Mouse (Mus musculus) liver, embryonic 12.5 days (tissue): ENCODE results near the gene Sec1. TPM values are rescaled to one million over a fixed set of nuclear protein-coding genes. Genes with fewer than 3 reads are reported as not detected.
A peak's percentile ranks its signal among the peaks of the same experiment; 100 is the strongest.

ENCODE experiments used
- ATAC-seq: fragments of 200-750 bp; cut with Nextera tagmentation; 2 replicates; pipeline ENCODE4 v1.8.0; 2017; ENCODE audit warnings: moderate number of reproducible peaks, mild to moderate bottlenecking, moderate library complexity
- H3K27ac ChIP-seq: fragments of 300-500 bp; sonication (generic); 2 replicates; pipeline ENCODE4 v1.5.1; 2016; ENCODE audit warnings: mild to moderate bottlenecking
- H3K27me3 ChIP-seq: fragments of 300-500 bp; sonication (generic); replicated peaks from 2 replicates; pipeline ENCODE4 v1.6.1; 2016; ENCODE audit warnings: mild to moderate bottlenecking, moderate library complexity
- H3K36me3 ChIP-seq: fragments of 300-500 bp; sonication (generic); 2 replicates; pipeline ENCODE4 v1.6.1; 2016; ENCODE audit warnings: mild to moderate bottlenecking, moderate library complexity
- H3K4me1 ChIP-seq: fragments of 300-500 bp; sonication (generic); 2 replicates; pipeline ENCODE4 v1.6.1; 2016
- H3K4me2 ChIP-seq: fragments of 300-500 bp; sonication (generic); 2 replicates; pipeline ENCODE4 v1.6.1; 2016; ENCODE audit warnings: mild to moderate bottlenecking, moderate library complexity
- H3K4me3 ChIP-seq: fragments of 300-500 bp; sonication (generic); 2 replicates; pipeline ENCODE4 v1.5.1; 2016; ENCODE audit warnings: mild to moderate bottlenecking, moderate library complexity
- H3K9ac ChIP-seq: fragments of 300-500 bp; sonication (generic); 2 replicates; pipeline ENCODE4 v1.6.1; 2016; ENCODE audit warnings: mild to moderate bottlenecking, moderate library complexity
- H3K9me3 ChIP-seq: fragments of 300-500 bp; sonication (generic); replicated peaks from 2 replicates; pipeline ENCODE4 v1.6.1; 2016; ENCODE audit warnings: mild to moderate bottlenecking, moderate library complexity
- WGBS: fragments of 180-500 bp; shearing (Covaris S2); methylation state at CpG from one replicate; pipeline ENCODE4 v1.1.7; 2016; ENCODE audit not compliant: insufficient replicate concordance; 5-methylcytosine and 5-hydroxymethylcytosine counted together
- polyA plus RNA-seq: library from polyadenylated mRNA; unstranded; fragments of >200 nt; fragmentation: Nextera tagmentation; extraction: Ambion mirVana; gene quantifications from 2 replicates; pipeline ENCODE4 v1.2.1, GENCODE M21; 2016

Gene Sec1
- polyA plus RNA-seq, 1 experiment from 2014 or later = 0.11 TPM

GRCm38 (mm10) chr7:45641391-45642040 lies 52.7 kb downstream of the Sec1 start:
- H3K27me3 ChIP-seq = peaks cover 41% of the 10 kb centered on the region
- no peaks in the 10 kb centered on the region for H3K9me3 ChIP-seq
- no peak overlapping the region for H3K27ac ChIP-seq
- no peak overlapping the region for H3K4me2 ChIP-seq
- ATAC-seq = no peak
- 68% methylated on average over 17 of the region's 17 CpGs for WGBS
- peaks cover 22% of the 10 kb centered on the region for H3K4me1 ChIP-seq
- no peak overlapping the region for H3K4me3 ChIP-seq
- no peak overlapping the region for H3K9ac ChIP-seq
- peaks cover 3% of the 10 kb centered on the region; the same call in 1 of the 2 replicates for H3K36me3 ChIP-seq

DNA sequence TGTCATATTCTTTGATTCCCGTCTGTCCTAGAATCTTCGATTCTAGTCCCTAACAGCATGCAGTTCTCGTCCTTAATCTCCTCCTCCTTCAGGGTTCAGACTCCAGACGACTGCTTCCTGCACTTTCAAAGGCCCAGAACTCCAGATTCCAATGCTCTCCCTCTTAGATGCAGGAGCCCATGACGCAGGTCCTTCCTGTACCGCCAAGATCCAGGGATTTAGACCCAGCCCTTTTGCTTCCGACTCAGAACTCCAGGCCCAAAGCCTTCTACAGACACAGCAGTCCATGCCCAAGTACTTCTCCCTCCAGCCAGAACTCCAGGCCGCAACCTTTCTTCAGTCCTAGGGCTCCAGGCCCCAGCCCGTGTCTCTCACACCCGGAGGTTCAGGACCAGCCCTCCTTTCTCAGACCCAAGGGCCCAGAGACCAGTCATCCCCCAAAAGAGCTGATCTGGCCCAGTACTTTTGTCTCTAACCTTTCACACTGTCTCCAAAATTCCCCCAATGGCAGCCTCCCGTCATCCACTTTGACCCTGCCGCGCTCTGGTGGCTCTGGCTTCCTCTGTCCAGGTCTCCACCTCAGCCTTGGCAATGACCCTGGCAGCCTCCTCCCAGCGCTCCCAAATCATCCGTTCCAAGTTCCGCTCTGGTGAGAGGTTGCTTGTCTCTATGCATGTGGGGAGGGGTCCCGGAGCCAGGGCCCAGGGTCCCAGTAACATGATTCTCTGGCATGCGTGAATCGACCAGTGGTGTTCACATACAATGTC lies 53.8 kb downstream of the Sec1 start:
- Histone ChIP-seq H3K36me3 (peaks cover 6% of the 10 kb centered on the region; the same call in 1 of the 2 replicates), H3K27me3 (peaks cover 35% of the 10 kb centered on the region), H3K4me1 (peaks cover 22% of the 10 kb centered on the region), H3K4me2 (no peak overlapping the region), H3K9me3 (no peaks in the 10 kb centered on the region), H3K9ac (no peak overlapping the region), H3K4me3 (no peak overlapping the region), H3K27ac (no peak overlapping the region)
- no peak for ATAC-seq
- WGBS = 72% methylated on average over 19 of the region's 19 CpGs

- peaks cover 27% of the 10 kb centered on the region for H3K27me3 ChIP-seq
- peaks cover 26% of the 10 kb centered on the region for H3K4me1 ChIP-seq
- peaks cover 6% of the 10 kb centered on the region; the same call in 1 of the 2 replicates for H3K36me3 ChIP-seq
- no peak within 1 kb of the TSS for H3K4me2 ChIP-seq
- H3K4me3 ChIP-seq = no peak within 1 kb of the TSS
- H3K27ac ChIP-seq = no peak within 1 kb of the TSS
- no peak for ATAC-seq
- no peak within 1 kb of the TSS for H3K9ac ChIP-seq
- no peaks in the 10 kb centered on the region for H3K9me3 ChIP-seq
- 43% methylated on average over 19 of the region's 19 CpGs for WGBS
Observed at GRCm38 (mm10) chr7:45639561-45640027, 54.6 kb downstream of the Sec1 start, which contains the start of gene Mamstr. Mamstr (plus strand) TSS chr7:45639977.

DNA sequence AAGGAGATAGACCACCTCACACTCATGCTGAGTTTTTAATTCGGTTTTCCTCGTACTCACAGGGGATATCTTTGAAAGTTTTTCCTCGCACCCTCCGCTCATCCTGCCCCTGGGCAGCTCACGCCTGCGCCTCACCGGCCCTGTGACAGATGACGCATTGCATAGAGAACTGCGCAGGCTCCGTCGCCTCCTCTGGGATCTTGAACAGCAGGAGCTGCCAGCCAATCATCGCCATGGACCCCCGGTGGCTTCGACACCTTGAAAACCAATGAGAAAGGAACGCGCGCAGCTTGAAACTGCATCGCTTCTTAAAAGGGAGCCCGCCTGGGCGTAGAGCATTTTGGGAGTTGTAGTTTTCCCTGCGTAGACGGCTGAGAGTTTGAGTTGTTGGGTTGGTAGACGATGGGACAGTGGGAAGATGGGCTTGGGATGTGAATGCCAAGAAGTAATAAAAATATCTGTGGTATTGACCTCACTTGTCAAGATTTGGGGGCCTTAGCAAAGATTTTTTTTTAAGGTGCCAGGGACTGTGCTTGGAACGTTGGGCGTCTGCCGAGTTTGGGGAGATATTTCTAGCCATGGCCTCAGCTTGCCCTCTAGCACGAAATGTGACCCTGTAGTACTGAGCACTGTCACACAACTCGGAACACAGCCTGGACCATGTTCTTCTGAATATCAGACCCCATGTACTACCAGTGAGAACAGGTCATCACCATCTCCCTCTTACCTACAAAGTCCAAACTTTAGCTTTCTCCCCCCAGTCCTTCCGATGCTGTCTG lies 55.4 kb downstream of the Sec1 start:
- Histone ChIP-seq H3K36me3 (peaks cover 6% of the 10 kb centered on the region; the same call in 1 of the 2 replicates), H3K9me3 (no peaks in the 10 kb centered on the region), H3K27ac (no peak overlapping the region), H3K4me3 (peak overlapping the region; percentile 10; the same call in 1 of the 2 replicates), H3K9ac (no peak overlapping the region), H3K4me1 (peaks cover 21% of the 10 kb centered on the region), H3K4me2 (peak overlapping the region; percentile 35), H3K27me3 (peaks cover 20% of the 10 kb centered on the region; the same call in 1 of the 2 replicates)
- WGBS = 57% methylated on average over 29 of the region's 29 CpGs
- ATAC-seq = peak; percentile 58; the same call in 1 of the 2 replicates

DNA sequence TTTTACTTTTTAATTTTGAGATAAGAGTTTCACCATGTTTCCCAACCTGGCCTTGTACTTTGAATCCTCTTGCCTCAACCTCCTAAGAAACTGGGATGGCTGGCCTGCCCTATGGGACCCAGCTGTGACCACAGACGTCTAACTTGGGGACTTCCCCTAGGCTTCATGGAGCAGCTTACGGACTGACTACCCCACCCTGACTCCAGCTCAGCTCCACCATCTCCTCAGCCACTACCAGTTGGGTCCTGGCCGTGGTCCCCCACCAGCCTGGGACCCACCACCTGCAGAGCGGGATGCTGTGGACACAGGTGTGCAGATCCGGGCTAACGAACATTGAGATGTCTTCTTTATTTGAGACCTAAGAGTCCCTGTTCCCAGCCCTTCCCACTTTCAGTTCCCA lies 56.5 kb downstream of the Sec1 start:
- no peak for ATAC-seq
- H3K4me2 ChIP-seq = no peak overlapping the region
- no peak overlapping the region for H3K4me3 ChIP-seq
- H3K9ac ChIP-seq = no peak overlapping the region
- H3K9me3 ChIP-seq = no peaks in the 10 kb centered on the region
- peaks cover 31% of the 10 kb centered on the region; the same call in 1 of the 2 replicates for H3K27me3 ChIP-seq
- peaks cover 11% of the 10 kb centered on the region for H3K4me1 ChIP-seq
- H3K36me3 ChIP-seq = peaks cover 6% of the 10 kb centered on the region; the same call in 1 of the 2 replicates
- H3K27ac ChIP-seq = no peak overlapping the region
- WGBS = 75% methylated on average over 6 of the region's 6 CpGs

- H3K36me3 ChIP-seq = peaks cover 6% of the 10 kb centered on the region; the same call in 1 of the 2 replicates
- WGBS = 53% methylated on average over 15 of the region's 15 CpGs
- peaks cover 28% of the 10 kb centered on the region for H3K27me3 ChIP-seq
- H3K4me3 ChIP-seq = no peak overlapping the region
- no peak overlapping the region for H3K9ac ChIP-seq
- ATAC-seq = no peak
- peak overlapping the region; percentile 65 for H3K27ac ChIP-seq
- H3K4me1 ChIP-seq = peaks cover 10% of the 10 kb centered on the region; the same call in 1 of the 2 replicates
- H3K4me2 ChIP-seq = no peak overlapping the region
- H3K9me3 ChIP-seq = no peaks in the 10 kb centered on the region
Observed at GRCm38 (mm10) chr7:45635711-45636688, 58.2 kb downstream of the Sec1 start.

- 0 out of 2 replicates have a peak, but pooled peaks have one; percentile 5 for ATAC-seq
- H3K36me3 ChIP-seq = peaks cover 6% of the 10 kb centered on the region; the same call in 1 of the 2 replicates
- no peak overlapping the region for H3K4me2 ChIP-seq
- no peak overlapping the region for H3K4me3 ChIP-seq
- 47% methylated on average over 11 of the region's 11 CpGs for WGBS
- H3K4me1 ChIP-seq = peaks cover 10% of the 10 kb centered on the region; the same call in 1 of the 2 replicates
- H3K27ac ChIP-seq = peak overlapping the region; percentile 50
- no peak overlapping the region for H3K9ac ChIP-seq
- peaks cover 30% of the 10 kb centered on the region for H3K27me3 ChIP-seq
- H3K9me3 ChIP-seq = no peaks in the 10 kb centered on the region
Observed at GRCm38 (mm10) chr7:45634946-45635681, 59.1 kb downstream of the Sec1 start.

DNA sequence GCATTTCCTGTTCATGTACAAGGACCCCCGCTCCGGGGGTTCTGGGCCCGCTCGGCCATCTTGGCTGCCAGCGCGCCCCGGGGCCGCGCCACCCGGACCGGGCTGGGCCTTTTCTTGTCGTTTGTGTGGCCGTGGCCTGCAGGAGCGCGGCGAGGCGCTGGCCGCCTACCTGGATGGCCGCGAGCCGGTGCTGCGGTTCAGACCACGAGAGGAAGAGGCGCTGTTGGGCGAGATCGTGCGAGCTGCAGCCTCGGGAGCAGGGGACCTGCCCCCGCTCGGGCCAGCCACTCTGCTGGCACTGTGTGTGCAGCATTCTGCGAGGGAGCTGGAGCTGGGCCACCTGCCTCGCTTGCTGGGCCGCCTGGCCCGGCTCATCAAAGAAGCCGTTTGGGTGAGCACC lies 61.7 kb downstream of the Sec1 start:
- WGBS = 48% methylated on average over 31 of the region's 35 CpGs
- H3K9me3 ChIP-seq = no peaks in the 10 kb centered on the region
- H3K27me3 ChIP-seq = peaks cover 55% of the 10 kb centered on the region
- H3K4me2 ChIP-seq = peak overlapping the region; percentile 42
- no peak for ATAC-seq
- no peak overlapping the region for H3K4me3 ChIP-seq
- peaks cover 6% of the 10 kb centered on the region; the same call in 1 of the 2 replicates for H3K36me3 ChIP-seq
- H3K4me1 ChIP-seq = peaks cover 21% of the 10 kb centered on the region
- no peak overlapping the region for H3K27ac ChIP-seq
- H3K9ac ChIP-seq = no peak overlapping the region

GRCm38 (mm10) chr7:45630064-45630907 lies 63.9 kb downstream of the Sec1 start:
- Histone ChIP-seq H3K27me3 (peaks cover 77% of the 10 kb centered on the region), H3K4me1 (peaks cover 24% of the 10 kb centered on the region), H3K9ac (no peak overlapping the region), H3K36me3 (no peaks in the 10 kb centered on the region), H3K4me2 (no peak overlapping the region), H3K27ac (no peak overlapping the region), H3K9me3 (no peaks in the 10 kb centered on the region), H3K4me3 (no peak overlapping the region)
- no peak for ATAC-seq
- 66% methylated on average over 23 of the region's 23 CpGs for WGBS
